Mouse (Mus musculus): ENCODE measurements around the gene Tldc1. TPM values are rescaled to one million over a fixed set of nuclear protein-coding genes. Genes with fewer than 3 reads are reported as not detected.

Gene Tldc1
- total RNA-seq, 2 experiments from 2014 or later: 16.2 to 19.5 TPM

- peak; percentile 81 to 90 for DNase-seq (ENCODE audit: low spot score in 2 of 2)
Measured at GRCm38 (mm10) chr8:119779013-119779737, 959 bp upstream of the Tldc1 start.

DNA sequence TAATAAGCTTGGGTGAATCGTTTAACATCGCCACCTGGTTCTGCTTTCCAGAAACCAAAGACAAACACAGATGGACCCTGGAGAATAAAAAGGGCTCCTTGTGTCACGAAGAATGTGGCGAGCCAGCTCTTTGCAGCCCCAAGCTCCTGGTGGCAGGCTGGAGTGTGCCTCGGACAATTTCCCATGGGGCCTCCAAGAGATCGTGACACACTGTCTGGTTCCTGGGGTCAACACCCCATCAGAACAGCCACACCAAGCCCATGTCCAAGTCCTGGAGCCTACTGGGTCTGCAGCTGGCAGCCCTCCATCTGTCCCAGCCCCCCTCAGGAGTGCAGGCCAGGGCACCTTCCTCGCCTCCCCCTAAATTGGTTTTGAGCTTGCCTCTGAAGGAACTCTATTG is 451 bp downstream of the Tldc1 start:
- no peak for DNase-seq (ENCODE audit: low spot score in 2 of 2)

DNA sequence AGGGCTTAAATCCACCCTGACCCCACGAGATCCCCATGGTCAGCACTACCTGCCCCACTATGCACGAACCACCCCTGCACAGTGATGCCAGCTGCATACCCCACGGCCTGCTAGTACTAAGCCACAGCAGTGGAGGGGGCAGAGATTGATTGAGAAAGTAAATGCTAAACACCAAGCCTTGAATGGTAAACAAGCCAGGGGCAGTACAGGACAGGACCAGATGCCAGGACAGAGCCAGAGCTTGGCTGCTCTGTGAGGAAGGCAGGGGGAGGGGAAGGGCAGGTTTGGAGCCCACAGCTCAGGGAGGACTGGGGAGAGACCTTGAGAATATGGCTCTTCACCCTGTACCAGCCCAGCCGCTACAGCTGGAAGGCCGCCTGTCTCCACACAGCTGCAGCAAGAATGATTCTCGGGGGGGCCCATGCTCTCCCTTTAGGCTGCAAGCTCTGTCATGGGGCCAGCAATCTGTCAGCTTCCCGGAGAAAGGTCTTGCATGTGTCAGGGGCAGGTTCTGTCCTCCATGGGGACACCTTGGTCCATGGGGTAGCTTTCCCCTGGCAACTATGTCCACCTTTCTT is 1.5 kb downstream of the Tldc1 start:
- DNase-seq (ENCODE audit: low spot score in 2 of 2): no peak

GRCm38 (mm10) chr8:119765761-119766444 is 12.3 kb downstream of the Tldc1 start:
- DNase-seq (ENCODE audit: low spot score in 2 of 2): no peak

GRCm38 (mm10) chr8:119765311-119765710 is 12.9 kb downstream of the Tldc1 start:
- no peak for DNase-seq (ENCODE audit: low spot score in 2 of 2)

GRCm38 (mm10) chr8:119762226-119763220 is 15.7 kb downstream of the Tldc1 start:
- no peak for DNase-seq (ENCODE audit: low spot score in 2 of 2)

DNA sequence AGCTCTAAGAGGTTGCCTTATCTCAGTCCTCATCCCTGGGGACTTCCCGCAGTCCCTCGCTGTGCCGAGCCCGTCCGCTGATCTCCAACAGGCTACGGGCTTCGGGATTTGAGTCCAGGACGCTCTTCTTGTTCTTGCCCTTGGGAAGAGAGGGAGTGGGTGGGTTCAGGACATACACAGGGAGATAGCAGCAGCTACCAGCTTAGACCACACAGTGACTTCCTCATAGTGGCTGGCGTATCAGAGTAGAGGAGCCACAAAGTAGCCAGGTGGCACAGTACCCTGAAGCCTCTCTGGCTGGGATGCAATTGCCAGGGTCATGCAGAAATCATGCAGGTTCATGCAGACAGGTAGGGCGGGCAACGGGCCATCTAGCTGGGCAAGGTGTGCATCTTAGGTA is 16.5 kb downstream of the Tldc1 start:
- no peak for DNase-seq (ENCODE audit: low spot score in 2 of 2)

GRCm38 (mm10) chr8:119756538-119756937 is 21.7 kb downstream of the Tldc1 start:
- DNase-seq (ENCODE audit: low spot score in 2 of 2): no peak

- DNase-seq (ENCODE audit: low spot score in 2 of 2): no peak
Measured at GRCm38 (mm10) chr8:119756147-119756461, 22.1 kb downstream of the Tldc1 start.

DNA sequence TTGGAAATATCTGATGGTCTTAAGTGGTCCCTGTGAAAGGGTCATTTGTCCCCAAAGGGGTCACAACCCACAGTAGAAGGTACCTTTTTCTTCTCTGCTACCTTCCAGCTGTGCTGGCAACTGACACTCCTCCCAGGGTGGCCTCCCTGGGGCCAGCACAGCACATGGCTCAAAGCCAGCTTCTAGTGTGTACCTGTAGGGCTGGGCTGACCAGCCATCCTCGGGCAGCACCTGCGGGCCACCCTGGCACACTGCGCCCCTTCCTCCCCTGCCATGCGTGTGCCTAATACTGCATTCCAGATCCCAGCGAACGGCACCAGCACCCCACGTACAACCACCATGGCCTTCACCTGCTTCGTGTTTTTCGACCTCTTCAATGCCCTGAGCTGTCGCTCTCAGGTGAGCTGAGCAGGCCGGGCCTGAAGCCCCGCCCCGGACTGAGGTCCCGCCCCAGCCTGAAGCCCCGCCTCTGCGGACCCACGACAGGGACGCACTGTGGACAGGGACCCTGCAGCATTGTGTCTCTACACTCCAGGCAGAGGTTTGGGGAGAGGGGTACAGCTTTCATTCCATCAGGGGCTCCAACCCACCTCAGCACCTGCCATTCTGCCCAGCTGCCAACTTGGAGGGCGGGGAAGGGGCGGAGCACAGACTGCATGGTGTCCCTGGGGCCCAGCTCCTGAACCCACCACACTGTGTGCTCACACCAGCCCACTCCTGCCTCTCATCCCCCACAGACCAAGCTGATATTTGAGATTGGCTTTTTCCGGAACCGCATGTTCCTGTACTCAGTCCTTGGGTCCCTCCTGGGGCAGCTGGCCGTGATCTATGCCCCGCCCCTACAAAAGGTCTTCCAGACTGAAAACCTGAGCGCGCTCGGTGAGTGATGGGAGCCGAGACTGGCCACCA is 22.7 kb downstream of the Tldc1 start:
- no peak for DNase-seq (ENCODE audit: low spot score in 2 of 2)

GRCm38 (mm10) chr8:119744604-119745003 is 33.6 kb downstream of the Tldc1 start:
- DNase-seq (ENCODE audit: low spot score in 2 of 2): no peak

GRCm38 (mm10) chr8:119743291-119744026 is 34.8 kb downstream of the Tldc1 start:
- peak; percentile 24 to 47 for DNase-seq (ENCODE audit: low spot score in 2 of 2)

DNA sequence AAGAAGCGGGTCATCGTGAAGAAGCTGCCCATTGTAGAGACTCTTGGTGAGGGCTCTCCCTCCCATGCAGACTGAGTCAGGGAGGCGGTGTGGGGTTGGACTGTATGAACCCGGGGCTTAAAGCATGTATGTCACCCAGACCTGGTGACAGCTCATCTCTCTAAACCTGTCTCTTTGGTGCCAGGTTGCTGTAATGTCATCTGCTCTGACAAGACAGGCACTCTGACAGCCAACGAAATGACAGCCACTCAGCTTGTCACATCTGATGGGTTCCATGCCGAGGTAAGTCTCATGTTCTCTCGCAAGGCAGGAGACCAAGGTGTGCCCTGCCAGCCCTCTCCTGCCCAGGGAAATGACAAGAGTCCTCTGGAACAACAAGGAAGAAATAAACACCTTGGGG is 35.8 kb downstream of the Tldc1 start:
- DNase-seq (ENCODE audit: low spot score in 2 of 2): no peak

DNA sequence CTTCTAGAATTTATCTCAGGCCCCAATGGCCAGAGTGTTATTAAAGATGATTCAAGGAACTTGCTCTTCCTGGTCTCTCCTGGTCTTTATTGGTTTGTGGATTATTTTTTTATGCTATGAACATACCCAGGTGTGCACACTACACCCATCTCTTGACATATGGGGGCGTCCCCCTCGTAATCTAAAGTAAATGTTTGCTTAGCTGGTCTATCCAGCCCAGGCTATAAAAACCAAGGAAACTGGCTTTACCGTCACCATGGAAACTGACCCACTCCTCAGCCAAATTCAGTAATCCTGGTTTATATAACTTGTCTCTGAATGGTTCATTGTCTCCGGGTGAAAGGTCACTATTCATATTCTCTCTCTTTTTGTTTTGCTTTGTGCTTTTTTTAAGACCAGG is 37.6 kb downstream of the Tldc1 start:
- no peak for DNase-seq (ENCODE audit: low spot score in 2 of 2)

GRCm38 (mm10) chr8:119738129-119738907 is 39.9 kb downstream of the Tldc1 start:
- DNase-seq (ENCODE audit: low spot score in 2 of 2): no peak

DNA sequence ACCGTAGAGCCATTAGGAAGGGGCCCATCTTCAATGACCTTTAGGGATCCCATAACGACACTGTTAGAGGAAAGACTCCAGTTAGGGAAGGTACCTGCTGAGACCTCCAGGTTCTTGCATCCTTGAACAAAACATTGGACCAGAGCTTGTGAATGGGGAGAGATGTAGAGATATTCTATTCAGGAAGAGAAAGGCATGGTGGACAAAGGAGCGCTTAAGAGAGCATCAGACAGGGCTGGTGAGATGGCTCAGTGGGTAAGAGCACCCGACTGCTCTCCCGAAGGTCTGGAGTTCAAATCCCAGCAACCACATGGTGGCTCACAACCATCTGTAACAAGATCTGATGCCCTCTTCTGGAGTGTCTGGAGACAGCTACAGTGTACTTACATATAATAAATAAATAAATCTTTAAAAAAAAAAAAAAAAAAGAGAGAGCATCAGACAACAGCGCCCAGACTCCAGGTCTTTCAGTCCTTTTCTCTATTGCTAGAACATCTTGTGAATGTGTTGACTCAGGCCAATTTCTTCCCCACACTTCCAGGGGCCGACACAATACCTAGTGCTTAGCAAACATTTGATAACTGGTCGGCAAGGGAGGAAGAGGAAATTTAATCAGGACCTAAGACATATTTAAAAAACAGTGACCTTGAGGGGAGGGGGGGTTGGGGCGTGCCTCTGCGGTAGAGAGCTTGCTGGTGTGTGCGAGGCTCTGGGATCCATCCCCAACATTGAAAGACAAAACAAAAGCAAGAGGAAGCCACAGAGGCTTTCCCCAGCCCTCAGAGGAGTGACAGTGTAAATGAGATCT is 40.9 kb downstream of the Tldc1 start:
- DNase-seq (ENCODE audit: low spot score in 2 of 2): no peak

DNA sequence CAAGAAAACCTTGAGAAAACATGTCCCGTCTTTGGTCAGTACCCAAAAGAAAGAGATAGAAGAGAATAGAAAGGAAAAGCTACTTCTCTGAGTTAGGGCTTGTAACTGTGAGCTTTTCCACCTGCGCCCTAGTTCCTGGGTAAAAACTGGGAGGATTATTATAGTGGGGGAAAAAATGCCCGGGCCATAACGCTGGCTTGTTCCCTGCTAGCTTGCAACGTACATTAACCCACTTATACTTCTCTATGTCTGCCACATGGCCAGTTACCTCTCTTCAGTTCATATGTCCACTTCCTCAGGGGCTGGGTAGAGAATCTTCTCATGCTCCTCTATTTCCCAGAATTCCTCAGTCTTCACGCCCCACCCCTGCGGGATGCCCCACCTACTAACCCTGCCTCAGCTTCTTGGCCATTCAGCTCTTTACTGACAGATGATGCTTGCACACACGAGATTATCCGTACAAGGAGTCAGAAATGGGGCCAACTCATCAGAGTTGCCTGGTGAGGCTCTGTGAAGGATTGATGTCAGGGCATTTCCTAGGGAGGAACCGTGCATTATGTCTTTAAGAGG is 41.8 kb downstream of the Tldc1 start:
- DNase-seq (ENCODE audit: low spot score in 2 of 2): no peak

DNA sequence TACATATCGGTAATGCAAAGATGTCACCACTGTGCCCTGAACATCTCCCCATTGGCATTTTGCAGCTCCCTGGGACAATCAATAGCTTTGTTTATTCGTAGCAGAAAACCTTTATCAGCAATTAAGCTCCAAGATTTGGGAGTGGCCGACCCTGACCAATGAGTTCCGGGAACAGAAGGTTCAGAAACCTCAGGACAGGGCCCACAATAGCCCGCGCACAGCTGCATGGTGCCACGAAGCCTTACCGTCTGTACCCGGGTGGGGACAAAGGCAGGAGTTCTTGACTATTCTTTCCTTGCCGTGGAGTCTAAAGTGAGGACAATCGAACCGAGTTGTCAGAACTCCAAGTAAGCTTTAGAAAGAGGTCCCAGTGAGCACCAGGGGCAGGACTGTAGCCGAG is 46.1 kb downstream of the Tldc1 start:
- DNase-seq (ENCODE audit: low spot score in 2 of 2): no peak

Measured in layer of hippocampus, postnatal 14 days (tissue).